Mouse (Mus musculus): ENCODE measurements around the gene Sipa1l3. TPM values are rescaled to one million over a fixed set of nuclear protein-coding genes. Genes with fewer than 3 reads are reported as not detected.
A peak's percentile ranks its signal among the peaks of the same experiment; 100 is the strongest.

Sipa1l3 gene
- polyA plus RNA-seq, 1 experiment from 2014 or later, result 22.0 TPM

- H3K9me3 ChIP-seq (ENCODE audit: control insufficient read depth), result no peaks in the 10 kb centered on the region
- H3K36me3 ChIP-seq (ENCODE audit: control insufficient read depth, insufficient read depth), result peaks cover 8% of the 10 kb centered on the region; the same call in 1 of the 2 replicates
- H3K9ac ChIP-seq (ENCODE audit: low read depth, low read length), result no peak overlapping the region
- peak; percentile 60; the same call in 1 of the 2 replicates for ATAC-seq
- H3K4me2 ChIP-seq (replicated peaks; ENCODE audit: low read depth), result no peak overlapping the region
- H3K27ac ChIP-seq (ENCODE audit: low read depth, low read length), result 0 out of 2 replicates have a peak overlapping the region, but pooled peaks have one; percentile 47
- H3K4me3 ChIP-seq (ENCODE audit: low read depth, low read length), result no peak overlapping the region
- H3K4me1 ChIP-seq (replicated peaks; ENCODE audit: control insufficient read depth, insufficient read depth, low read length), result peaks cover 6% of the 10 kb centered on the region; the same call in 1 of the 2 replicates
- no peaks in the 10 kb centered on the region for H3K27me3 ChIP-seq (replicated peaks; ENCODE audit: control insufficient read depth, insufficient read depth, low read length)
- TF ChIP-seq CTCF (IDR thresholded peaks at IDR 0.05; ENCODE audit: low read depth), result no peak
- 26% methylated on average over 6 of the region's 6 CpGs for WGBS
Observed at GRCm38 (mm10) chr7:29457772-29458171, 60.7 kb downstream of the Sipa1l3 start.

GRCm38 (mm10) chr7:29456716-29457115 lies 61.7 kb downstream of the Sipa1l3 start:
- Histone ChIP-seq H3K36me3 (ENCODE audit: control insufficient read depth, insufficient read depth) (peaks cover 8% of the 10 kb centered on the region; the same call in 1 of the 2 replicates), H3K27me3 (replicated peaks; ENCODE audit: control insufficient read depth, insufficient read depth, low read length) (no peaks in the 10 kb centered on the region), H3K4me3 (ENCODE audit: low read depth, low read length) (no peak overlapping the region), H3K27ac (ENCODE audit: low read depth, low read length) (no peak overlapping the region), H3K9me3 (ENCODE audit: control insufficient read depth) (no peaks in the 10 kb centered on the region), H3K4me2 (replicated peaks; ENCODE audit: low read depth) (no peak overlapping the region), H3K4me1 (replicated peaks; ENCODE audit: control insufficient read depth, insufficient read depth, low read length) (peaks cover 9% of the 10 kb centered on the region; the same call in 1 of the 2 replicates), H3K9ac (ENCODE audit: low read depth, low read length) (no peak overlapping the region)
- no peak for TF ChIP-seq CTCF (IDR thresholded peaks at IDR 0.05; ENCODE audit: low read depth)
- ATAC-seq, result no peak
- WGBS, result 85% methylated on average over 9 of the region's 9 CpGs

- Histone ChIP-seq H3K27ac (ENCODE audit: low read depth, low read length) (no peak overlapping the region), H3K4me3 (ENCODE audit: low read depth, low read length) (no peak overlapping the region), H3K9me3 (ENCODE audit: control insufficient read depth) (no peaks in the 10 kb centered on the region), H3K9ac (ENCODE audit: low read depth, low read length) (no peak overlapping the region), H3K4me1 (replicated peaks; ENCODE audit: control insufficient read depth, insufficient read depth, low read length) (peaks cover 9% of the 10 kb centered on the region; the same call in 1 of the 2 replicates), H3K4me2 (replicated peaks; ENCODE audit: low read depth) (no peak overlapping the region), H3K36me3 (ENCODE audit: control insufficient read depth, insufficient read depth) (peaks cover 8% of the 10 kb centered on the region; the same call in 1 of the 2 replicates), H3K27me3 (replicated peaks; ENCODE audit: control insufficient read depth, insufficient read depth, low read length) (no peaks in the 10 kb centered on the region)
- 75% methylated on average over 6 of the region's 6 CpGs for WGBS
- TF ChIP-seq CTCF (IDR thresholded peaks at IDR 0.05; ENCODE audit: low read depth), result no peak
- ATAC-seq, result no peak
Observed at GRCm38 (mm10) chr7:29455591-29455990, 62.9 kb downstream of the Sipa1l3 start.

- H3K9me3 ChIP-seq (ENCODE audit: control insufficient read depth), result no peaks in the 10 kb centered on the region
- 62% methylated on average over 7 of the region's 7 CpGs for WGBS
- H3K4me3 ChIP-seq (ENCODE audit: low read depth, low read length), result no peak overlapping the region
- TF ChIP-seq CTCF (IDR thresholded peaks at IDR 0.05; ENCODE audit: low read depth), result no peak
- H3K9ac ChIP-seq (ENCODE audit: low read depth, low read length), result no peak overlapping the region
- no peaks in the 10 kb centered on the region for H3K27me3 ChIP-seq (replicated peaks; ENCODE audit: control insufficient read depth, insufficient read depth, low read length)
- H3K36me3 ChIP-seq (ENCODE audit: control insufficient read depth, insufficient read depth), result peaks cover 8% of the 10 kb centered on the region; the same call in 1 of the 2 replicates
- H3K4me1 ChIP-seq (replicated peaks; ENCODE audit: control insufficient read depth, insufficient read depth, low read length), result peaks cover 9% of the 10 kb centered on the region; the same call in 1 of the 2 replicates
- H3K27ac ChIP-seq (ENCODE audit: low read depth, low read length), result no peak overlapping the region
- ATAC-seq, result no peak
- H3K4me2 ChIP-seq (replicated peaks; ENCODE audit: low read depth), result no peak overlapping the region
Observed at GRCm38 (mm10) chr7:29454965-29455364, 63.5 kb downstream of the Sipa1l3 start.

GRCm38 (mm10) chr7:29452991-29453741 lies 65.3 kb downstream of the Sipa1l3 start:
- Histone ChIP-seq H3K4me2 (replicated peaks; ENCODE audit: low read depth) (peak overlapping the region; percentile 37; the same call in 1 of the 2 replicates), H3K4me1 (replicated peaks; ENCODE audit: control insufficient read depth, insufficient read depth, low read length) (peaks cover 8% of the 10 kb centered on the region; the same call in 1 of the 2 replicates), H3K27me3 (replicated peaks; ENCODE audit: control insufficient read depth, insufficient read depth, low read length) (no peaks in the 10 kb centered on the region), H3K27ac (ENCODE audit: low read depth, low read length) (peak overlapping the region; percentile 79), H3K9me3 (ENCODE audit: control insufficient read depth) (no peaks in the 10 kb centered on the region), H3K4me3 (ENCODE audit: low read depth, low read length) (no peak overlapping the region), H3K9ac (ENCODE audit: low read depth, low read length) (no peak overlapping the region), H3K36me3 (ENCODE audit: control insufficient read depth, insufficient read depth) (peaks cover 8% of the 10 kb centered on the region; the same call in 1 of the 2 replicates)
- 45% methylated on average over 18 of the region's 18 CpGs for WGBS
- peak; percentile 21; the same call in 1 of the 2 replicates for ATAC-seq
- TF ChIP-seq CTCF (IDR thresholded peaks at IDR 0.05; ENCODE audit: low read depth), result no peak

GRCm38 (mm10) chr7:29452381-29452780 lies 66.1 kb downstream of the Sipa1l3 start:
- Histone ChIP-seq H3K4me1 (replicated peaks; ENCODE audit: control insufficient read depth, insufficient read depth, low read length) (peaks cover 6% of the 10 kb centered on the region; the same call in 1 of the 2 replicates), H3K27ac (ENCODE audit: low read depth, low read length) (peak overlapping the region; percentile 79; the same call in 1 of the 2 replicates), H3K9me3 (ENCODE audit: control insufficient read depth) (no peaks in the 10 kb centered on the region), H3K27me3 (replicated peaks; ENCODE audit: control insufficient read depth, insufficient read depth, low read length) (no peaks in the 10 kb centered on the region), H3K36me3 (ENCODE audit: control insufficient read depth, insufficient read depth) (peaks cover 4% of the 10 kb centered on the region; the same call in 1 of the 2 replicates), H3K4me2 (replicated peaks; ENCODE audit: low read depth) (no peak overlapping the region), H3K4me3 (ENCODE audit: low read depth, low read length) (no peak overlapping the region), H3K9ac (ENCODE audit: low read depth, low read length) (no peak overlapping the region)
- no peak for TF ChIP-seq CTCF (IDR thresholded peaks at IDR 0.05; ENCODE audit: low read depth)
- ATAC-seq, result no peak
- WGBS, result 82% methylated on average over 6 of the region's 6 CpGs

Measured in intestine, postnatal 0 days (tissue).